Mouse (Mus musculus) liver, postnatal 0 days (tissue): ENCODE data around the gene Adss. TPM values are rescaled to one million over a fixed set of nuclear protein-coding genes. Genes with fewer than 3 reads are reported as not detected.
A peak's percentile ranks its signal among the peaks of the same experiment; 100 is the strongest.

Source experiments
- ATAC-seq: fragments of 200-750 bp; cut with Nextera tagmentation; 2 replicates; pipeline ENCODE4 v1.8.0; 2017; ENCODE audit warnings: mild to moderate bottlenecking, moderate library complexity
- DNase-seq: peaks from one replicate; pipeline ENCODE4 v3.0.0-alpha.2; 2016
- H3K27ac ChIP-seq: fragments of 300-500 bp; sonication (generic); 2 replicates; pipeline ENCODE4 v1.5.1; 2014; ENCODE audit warnings: antibody characterized with exemption, moderate library complexity, mild to moderate bottlenecking, low read depth
- H3K27me3 ChIP-seq: fragments of 300-500 bp; sonication (generic); 2 replicates; pipeline ENCODE4 v1.6.1; 2014; ENCODE audit warnings: low read length, control low read depth, mixed read lengths; ENCODE audit not compliant: insufficient read depth
- H3K36me3 ChIP-seq: fragments of 300-500 bp; sonication (generic); replicated peaks from 2 replicates; pipeline ENCODE4 v1.6.1; 2014; ENCODE audit warnings: mild to moderate bottlenecking, control low read depth, low read length, moderate library complexity, mixed read lengths; ENCODE audit not compliant: insufficient read depth
- H3K4me1 ChIP-seq: fragments of 300-500 bp; sonication (generic); 2 replicates; pipeline ENCODE4 v1.6.1; 2014; ENCODE audit warnings: antibody characterized with exemption, mild to moderate bottlenecking, control low read depth; ENCODE audit not compliant: insufficient read depth
- H3K4me2 ChIP-seq: fragments of 300-500 bp; sonication (generic); 2 replicates; pipeline ENCODE4 v1.6.1; 2014; ENCODE audit warnings: low read depth, mild to moderate bottlenecking, low read length, moderate library complexity, mixed read lengths
- H3K4me3 ChIP-seq: fragments of 300-500 bp; sonication (generic); 2 replicates; pipeline ENCODE4 v1.5.1; 2014; ENCODE audit warnings: low read depth, low read length
- H3K9ac ChIP-seq: fragments of 300-500 bp; sonication (generic); replicated peaks from 2 replicates; pipeline ENCODE4 v1.6.1; 2014; ENCODE audit warnings: mild to moderate bottlenecking, moderate library complexity
- H3K9me3 ChIP-seq: fragments of 300-500 bp; sonication (generic); 2 replicates; pipeline ENCODE4 v1.6.1; 2016; ENCODE audit warnings: mild to moderate bottlenecking, control low read depth, low read length, mixed read lengths
- CTCF ChIP-seq: sonication (generic); IDR thresholded peaks from 2 replicates; pipeline ENCODE4 v1.5.1; 2016; ENCODE audit warnings: antibody characterized with exemption, low read depth
- EP300 ChIP-seq: IDR thresholded peaks from 2 replicates; pipeline ENCODE4 v1.6.1; 2016; ENCODE audit warnings: antibody characterized with exemption, low read depth, mild to moderate bottlenecking
- WGBS: fragments of 180-500 bp; shearing (Covaris S2); extraction: QIAGEN DNeasy Blood & Tissue Kit; methylation state at CpG from one replicate; pipeline ENCODE4 v1.1.7; 2014; ENCODE audit not compliant: insufficient replicate concordance; 5-methylcytosine and 5-hydroxymethylcytosine counted together
- polyA plus RNA-seq: library from polyadenylated mRNA; unstranded; fragments of >200 nt; fragmentation: Nextera tagmentation; extraction: Ambion mirVana; gene quantifications from 2 replicates; pipeline ENCODE4 v1.2.1, GENCODE M21; 2015

The Adss gene
- polyA plus RNA-seq, 1 experiment from 2014 or later: 13.0 TPM

GRCm38 (mm10) chr1:177795421-177796192, 704 bp downstream of the Adss start:
- H3K36me3 ChIP-seq: no peaks in the 10 kb centered on the region
- TF ChIP-seq EP300: no peak
- no peak for TF ChIP-seq CTCF
- peaks cover 17% of the 10 kb centered on the region; the same call in 1 of the 2 replicates for H3K4me1 ChIP-seq
- peak overlapping the region; percentile 95 for H3K27ac ChIP-seq
- ATAC-seq (peak; percentile 11), DNase-seq (no peak)
- no peaks in the 10 kb centered on the region for H3K27me3 ChIP-seq
- H3K4me2 ChIP-seq: peak overlapping the region; percentile 82
- peak overlapping the region; percentile 89 for H3K4me3 ChIP-seq
- whole genome bisulfite sequencing: 1% methylated on average over 41 of the region's 41 CpGs
- H3K9me3 ChIP-seq: no peaks in the 10 kb centered on the region
- peak overlapping the region; percentile 95 for H3K9ac ChIP-seq

GRCm38 (mm10) chr1:177794866-177795265, 1.4 kb downstream of the Adss start:
- Histone ChIP-seq H3K4me2 (peak overlapping the region; percentile 82), H3K36me3 (no peaks in the 10 kb centered on the region), H3K4me1 (peaks cover 17% of the 10 kb centered on the region; the same call in 1 of the 2 replicates), H3K9ac (peak overlapping the region; percentile 95), H3K4me3 (peak overlapping the region; percentile 89), H3K9me3 (no peaks in the 10 kb centered on the region), H3K27ac (peak overlapping the region; percentile 53; the same call in 1 of the 2 replicates), H3K27me3 (no peaks in the 10 kb centered on the region)
- TF ChIP-seq CTCF (no peak), EP300 (no peak)
- WGBS: 7% methylated on average over 8 of the region's 8 CpGs
- peak; percentile 20 for DNase-seq
- ATAC-seq: no peak

- Histone ChIP-seq H3K27me3 (no peaks in the 10 kb centered on the region), H3K9ac (no peak overlapping the region), H3K4me1 (peaks cover 17% of the 10 kb centered on the region; the same call in 1 of the 2 replicates), H3K9me3 (no peaks in the 10 kb centered on the region), H3K27ac (no peak overlapping the region), H3K4me2 (0 out of 2 replicates have a peak overlapping the region, but pooled peaks have one; percentile 7), H3K4me3 (no peak overlapping the region), H3K36me3 (no peaks in the 10 kb centered on the region)
- DNase-seq: no peak
- ATAC-seq: no peak
- TF ChIP-seq CTCF: no peak
- WGBS: 77% methylated on average over 3 of the region's 3 CpGs
Observed at GRCm38 (mm10) chr1:177792835-177793234, 3.5 kb downstream of the Adss start.

- TF ChIP-seq CTCF (no peak), EP300 (no peak)
- no peak for ATAC-seq
- Histone ChIP-seq H3K36me3 (peaks cover 37% of the 10 kb centered on the region), H3K4me3 (no peak overlapping the region), H3K9ac (no peak overlapping the region), H3K27me3 (no peaks in the 10 kb centered on the region), H3K4me1 (no peaks in the 10 kb centered on the region), H3K9me3 (no peaks in the 10 kb centered on the region), H3K4me2 (no peak overlapping the region), H3K27ac (no peak overlapping the region)
- 69% methylated on average over 2 of the region's 2 CpGs for whole genome bisulfite sequencing
- DNase-seq: no peak
Observed at GRCm38 (mm10) chr1:177777397-177777796, 18.9 kb downstream of the Adss start.

GRCm38 (mm10) chr1:177768931-177769330, 27.4 kb downstream of the Adss start:
- no peaks in the 10 kb centered on the region for H3K27me3 ChIP-seq
- TF ChIP-seq CTCF (no peak), EP300 (no peak)
- ATAC-seq (no peak), DNase-seq (no peak)
- no peak overlapping the region for H3K4me3 ChIP-seq
- peaks cover 48% of the 10 kb centered on the region for H3K36me3 ChIP-seq
- H3K9me3 ChIP-seq: no peaks in the 10 kb centered on the region
- H3K9ac ChIP-seq: no peak overlapping the region
- no peak overlapping the region for H3K27ac ChIP-seq
- no peaks in the 10 kb centered on the region for H3K4me1 ChIP-seq
- no peak overlapping the region for H3K4me2 ChIP-seq

GRCm38 (mm10) chr1:177757249-177757648, 39.1 kb downstream of the Adss start:
- TF ChIP-seq EP300: no peak
- no peak for TF ChIP-seq CTCF
- H3K27ac ChIP-seq: no peak overlapping the region
- H3K27me3 ChIP-seq: no peaks in the 10 kb centered on the region
- H3K9ac ChIP-seq: no peak overlapping the region
- no peaks in the 10 kb centered on the region for H3K4me1 ChIP-seq
- H3K4me2 ChIP-seq: no peak overlapping the region
- no peaks in the 10 kb centered on the region for H3K9me3 ChIP-seq
- DNase-seq (no peak), ATAC-seq (no peak)
- 84% methylated on average over 5 of the region's 5 CpGs for WGBS
- no peak overlapping the region for H3K4me3 ChIP-seq
- H3K36me3 ChIP-seq: 0 out of 2 replicates have a peak, but pooled peaks cover 2% of the 10 kb centered on the region
